Mouse (Mus musculus) layer of hippocampus, postnatal 10 days (tissue): Measurements from ENCODE around the gene Slc29a1. TPM values are rescaled to one million over a fixed set of nuclear protein-coding genes. Genes with fewer than 3 reads are reported as not detected.
A peak's percentile ranks its signal among the peaks of the same experiment; 100 is the strongest.

Source experiments
- DNase-seq, 2 experiments: peaks; one replicate each; pipeline ENCODE4 v3.0.0; 2021; ENCODE audit warnings: low spot score in 2 of 2
- total RNA-seq, 2 experiments: library from RNA; stranded (reverse); gene quantifications; 2 replicates each; pipeline ENCODE4 v1.2.3; 2021

The Slc29a1 gene
- total RNA-seq, 2 experiments from 2014 or later: 27.1 to 37.0 TPM

DNA sequence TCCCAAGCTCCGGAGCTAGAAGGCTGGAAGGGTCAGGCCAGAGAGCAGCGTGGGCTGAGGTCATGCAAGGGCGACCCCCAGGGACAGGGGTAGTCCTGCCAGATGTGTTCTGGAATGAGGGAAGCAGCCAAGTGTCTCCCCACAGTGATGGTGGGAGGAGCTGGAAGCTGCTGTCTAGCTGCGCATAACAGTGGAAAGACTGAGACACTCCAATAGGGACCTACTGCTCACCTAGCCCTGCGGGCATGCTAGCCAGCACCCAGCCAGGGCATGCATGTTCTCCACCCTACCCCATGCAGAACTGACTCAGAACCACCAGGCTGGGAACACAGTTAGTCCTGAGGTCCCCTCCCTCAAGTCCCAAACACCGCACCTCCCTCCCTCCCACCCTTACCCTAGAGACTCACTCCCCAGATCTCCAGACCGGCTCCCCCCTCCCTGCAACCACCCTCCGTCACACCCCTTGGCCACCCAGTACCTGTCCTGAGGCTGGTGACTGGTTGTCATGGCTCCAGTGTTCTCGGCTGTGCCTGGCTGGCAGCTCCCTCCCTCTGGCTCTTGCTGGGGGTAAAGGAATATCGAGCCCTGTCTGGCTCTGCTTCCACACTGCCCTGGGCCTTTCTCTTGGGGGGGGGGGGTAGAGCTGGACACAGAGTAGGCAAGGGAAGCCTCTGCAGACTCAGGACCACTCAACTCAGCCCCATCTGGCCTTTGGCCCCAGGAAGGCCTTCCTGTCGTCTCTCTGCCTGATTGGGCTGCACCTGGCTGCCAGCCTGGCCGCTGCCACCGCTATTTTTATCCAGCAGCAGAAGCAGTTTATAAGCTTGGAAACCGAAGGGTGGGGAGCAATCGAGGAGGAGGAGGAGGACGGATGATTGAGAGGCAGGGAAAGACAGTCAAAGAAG, 7.5 kb downstream of the Slc29a1 start:
- DNase-seq: peak in 1 of 2 experiments; percentile 13

DNA sequence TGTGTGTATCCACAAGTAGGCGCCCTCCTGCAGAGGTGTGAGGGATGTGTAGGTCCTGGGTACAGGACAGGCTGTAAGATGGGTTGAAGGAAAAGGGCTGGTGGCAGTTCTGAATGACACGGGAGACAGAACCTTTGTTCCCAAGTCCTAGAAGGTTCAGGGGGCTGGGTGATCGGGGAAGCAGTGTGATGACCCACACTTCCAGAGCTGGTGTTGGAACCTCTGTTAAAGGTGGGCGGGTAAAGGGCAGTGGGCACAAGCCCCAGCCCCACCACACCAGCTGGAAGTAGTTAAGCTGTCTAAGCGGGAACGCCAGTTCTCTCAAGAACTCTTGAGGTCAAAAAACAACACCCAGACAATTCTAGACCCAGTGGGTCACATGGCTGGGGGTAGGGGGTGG, 9.0 kb downstream of the Slc29a1 start:
- DNase-seq: no peak

GRCm38 (mm10) chr17:45589844-45590243, 9.6 kb downstream of the Slc29a1 start:
- DNase-seq: peak in 1 of 2 experiments; percentile 5

DNA sequence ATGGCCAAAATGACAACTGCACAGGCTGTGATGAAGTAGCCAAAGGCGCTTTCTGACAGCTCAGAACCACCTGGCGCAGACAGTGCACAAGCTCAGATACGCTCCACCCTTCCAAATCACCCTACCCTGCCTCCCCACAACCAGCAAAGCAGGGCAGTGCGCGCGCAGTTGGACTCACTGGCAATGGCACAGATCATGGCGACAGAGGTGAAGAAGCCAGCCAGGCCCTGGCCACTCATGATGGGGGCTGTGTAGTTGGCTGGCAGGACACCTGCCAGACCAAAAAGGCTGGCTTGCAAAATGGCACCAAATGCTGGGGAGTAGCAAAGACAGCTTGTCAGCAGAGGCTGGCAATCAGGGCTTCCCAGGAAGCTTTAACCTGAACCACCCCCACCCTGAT, 10.2 kb downstream of the Slc29a1 start:
- DNase-seq: peak in 1 of 2 experiments; percentile 20

- no peak for DNase-seq
These were observed 11.0 kb downstream of the Slc29a1 start for GRCm38 (mm10) chr17:45588370-45588769.

DNA sequence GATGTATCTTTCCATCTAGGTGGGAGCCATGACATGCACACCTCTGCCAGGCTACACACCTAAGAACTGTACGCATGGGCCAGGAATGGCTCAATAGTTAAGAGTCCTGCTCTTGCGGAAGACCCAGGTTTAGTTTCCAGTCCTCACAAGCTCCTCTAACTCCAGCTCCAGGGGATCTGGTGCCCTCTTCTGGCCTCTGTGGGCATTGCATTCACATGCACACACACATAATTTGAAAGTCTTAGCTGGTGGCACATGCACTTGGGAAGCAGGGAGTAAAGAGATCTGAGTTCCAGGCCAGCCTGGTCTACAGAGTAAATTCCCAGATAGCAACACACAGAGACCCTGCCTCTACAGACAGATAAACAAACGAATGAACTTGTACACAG, 13.0 kb downstream of the Slc29a1 start:
- no peak for DNase-seq

DNA sequence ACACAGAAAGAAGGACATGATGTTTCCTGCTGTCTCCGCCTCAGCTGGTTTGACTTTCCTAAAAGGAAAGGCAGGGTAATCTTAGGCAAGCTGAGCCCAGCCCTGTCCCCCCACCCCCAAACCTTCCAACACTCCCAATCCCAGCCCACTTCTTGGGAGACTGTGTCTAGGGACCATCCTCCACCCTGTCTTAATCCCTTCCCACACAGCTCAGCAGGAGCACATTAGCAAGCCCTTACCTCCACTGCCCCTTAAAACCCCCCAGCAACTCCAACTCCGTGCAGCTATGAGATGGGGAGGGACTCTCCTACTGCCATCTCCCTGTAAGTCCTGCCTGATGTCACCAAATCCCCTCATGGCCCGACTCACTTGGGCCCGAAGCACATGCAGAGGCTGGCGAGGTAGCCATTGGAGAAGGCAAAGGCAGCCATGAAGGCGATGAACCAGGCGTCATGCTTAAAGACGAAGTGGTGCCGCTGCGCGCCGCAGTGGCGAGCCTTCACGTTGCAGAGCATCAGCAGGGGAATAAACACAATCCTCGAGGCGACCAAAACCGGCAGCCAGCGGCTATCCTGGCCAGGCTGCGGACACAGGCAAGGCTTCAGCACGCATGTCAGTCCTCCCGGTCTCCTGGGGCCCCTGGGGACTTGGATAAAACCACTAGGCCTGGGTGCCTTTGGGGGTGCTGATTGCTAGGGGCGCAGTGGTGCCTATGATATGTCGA, 13.5 kb downstream of the Slc29a1 start:
- DNase-seq: no peak

DNA sequence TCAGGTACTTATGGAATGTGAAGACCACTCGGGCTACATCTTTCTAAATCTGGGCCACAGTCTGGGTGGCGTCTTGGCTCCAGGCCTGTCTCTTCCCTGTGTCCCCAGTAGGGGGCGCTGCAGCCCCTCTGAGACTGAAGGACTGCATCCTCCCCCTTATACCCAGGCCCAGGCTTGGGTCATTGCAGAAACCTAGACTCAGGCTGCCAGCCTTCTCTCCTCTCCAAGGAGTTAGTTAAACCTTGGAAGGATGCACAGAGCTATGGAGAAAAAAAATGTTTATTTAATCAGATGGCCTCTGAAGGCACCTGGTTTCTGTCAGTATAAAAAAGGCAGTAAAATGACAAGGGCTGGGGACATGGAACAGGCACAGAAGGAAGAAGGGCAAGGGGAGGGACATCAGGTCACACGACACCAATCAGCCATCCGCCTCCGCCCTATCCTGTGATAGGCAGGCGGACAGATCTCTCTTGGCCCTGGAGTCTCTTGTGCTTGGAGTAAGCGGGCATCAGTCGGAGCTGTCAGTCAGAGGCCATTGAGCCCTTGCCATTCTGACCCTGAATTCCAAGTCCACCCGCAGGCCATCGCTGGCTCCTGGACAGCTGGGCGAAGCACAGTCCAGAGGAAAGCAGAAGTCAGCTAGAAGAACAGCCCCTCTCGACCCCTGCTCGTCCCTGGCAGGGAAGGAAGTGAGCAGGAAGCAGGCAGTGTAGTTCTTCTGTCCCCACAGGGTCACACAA, 14.3 kb downstream of the Slc29a1 start:
- DNase-seq: peak; percentile 88 to 90

- DNase-seq: peak; percentile 82 to 86
These were observed 15.1 kb downstream of the Slc29a1 start for GRCm38 (mm10) chr17:45584096-45584896.

DNA sequence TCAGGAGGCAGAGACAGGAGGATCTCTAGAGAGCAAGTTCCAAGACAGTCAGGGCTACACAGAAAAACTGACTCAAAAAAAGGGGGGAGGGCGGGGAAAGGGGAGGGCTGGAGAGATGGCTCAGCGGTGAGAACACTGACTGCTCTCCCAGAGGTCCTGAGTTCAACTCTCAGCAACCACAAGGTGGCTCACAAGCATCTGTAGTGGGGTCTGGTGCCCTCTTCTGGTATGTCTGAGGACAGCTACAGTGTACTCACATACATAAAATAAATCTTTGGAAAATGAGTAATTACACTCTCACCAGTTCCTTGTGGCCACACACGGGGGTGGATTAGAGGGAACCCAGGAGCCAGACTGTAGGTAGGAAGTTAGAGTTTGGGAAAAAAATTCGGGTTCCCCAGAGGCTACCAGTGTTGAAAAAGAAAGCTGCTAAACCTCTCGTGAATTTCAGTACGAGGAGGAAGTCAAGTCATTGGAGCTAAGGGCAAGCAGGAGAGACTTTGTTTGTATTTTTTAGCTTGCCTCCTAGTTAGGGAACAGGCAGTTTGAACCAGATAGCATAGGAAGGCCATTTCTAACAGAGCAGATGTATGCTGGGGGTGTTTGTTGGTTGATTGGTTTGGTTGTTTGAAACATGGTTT, 16.6 kb downstream of the Slc29a1 start:
- no peak for DNase-seq

- DNase-seq: no peak
These were observed 17.2 kb downstream of the Slc29a1 start for GRCm38 (mm10) chr17:45582188-45582587.

DNA sequence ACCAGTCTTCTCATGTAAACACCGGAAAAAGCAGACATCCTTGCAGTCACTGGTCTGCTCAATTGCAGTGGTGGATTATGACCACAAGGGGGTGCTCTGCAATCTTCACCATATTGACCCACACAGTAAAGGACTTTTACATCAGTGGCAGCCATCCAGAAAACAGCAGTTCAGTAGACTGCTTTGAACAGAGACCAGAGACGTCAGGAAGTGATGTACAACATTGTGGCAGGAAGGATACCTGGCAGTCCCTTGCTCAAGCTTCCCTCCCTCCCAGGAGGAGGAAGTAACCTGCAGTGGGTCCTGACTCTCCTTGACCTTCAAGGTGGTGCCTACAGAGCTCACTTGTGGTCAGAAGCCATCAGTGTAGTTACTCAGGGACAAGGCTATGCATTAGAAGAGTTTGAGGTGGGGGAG, 17.8 kb downstream of the Slc29a1 start:
- DNase-seq: peak; percentile 70 to 74

- DNase-seq: no peak
These were observed 18.4 kb downstream of the Slc29a1 start for GRCm38 (mm10) chr17:45580958-45581477.

GRCm38 (mm10) chr17:45579554-45579953, 19.9 kb downstream of the Slc29a1 start:
- no peak for DNase-seq

GRCm38 (mm10) chr17:45578843-45579242, 20.6 kb downstream of the Slc29a1 start:
- DNase-seq: no peak

- DNase-seq: no peak
These were observed 21.2 kb downstream of the Slc29a1 start for GRCm38 (mm10) chr17:45578242-45578641.

GRCm38 (mm10) chr17:45575123-45575897, 24.1 kb downstream of the Slc29a1 start:
- DNase-seq: no peak

DNA sequence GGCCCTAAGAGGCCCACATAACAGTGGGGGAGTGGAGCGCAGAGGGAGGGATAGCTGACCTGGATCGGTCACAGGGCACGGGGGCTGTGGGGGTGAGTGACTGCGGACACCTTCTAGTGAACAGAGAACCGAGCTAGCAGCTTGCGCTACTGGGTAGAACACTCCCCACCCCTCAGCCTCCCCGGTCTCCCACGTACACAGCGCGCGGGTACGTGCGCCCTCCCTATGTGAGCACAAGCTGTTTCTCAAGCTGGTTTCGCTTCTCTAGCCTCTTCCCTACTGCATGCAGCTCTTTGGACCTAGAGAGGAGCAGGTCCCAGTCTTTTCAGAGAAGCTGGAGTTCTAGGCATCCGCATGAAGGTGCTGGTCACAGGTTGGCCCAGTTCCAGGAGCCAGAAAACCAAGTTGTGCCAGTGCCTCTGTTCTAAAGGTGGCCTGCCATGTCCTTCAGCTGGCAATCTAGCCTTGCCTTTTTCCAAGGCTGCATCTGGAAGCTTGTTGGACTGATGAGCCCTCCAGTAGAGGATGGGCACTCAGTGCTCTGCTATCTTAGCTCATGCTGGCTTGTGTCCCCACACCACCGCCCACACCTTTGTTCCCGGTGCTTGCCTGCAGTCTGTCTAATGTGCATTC, 25.2 kb downstream of the Slc29a1 start:
- DNase-seq: peak; percentile 79 to 82

DNA sequence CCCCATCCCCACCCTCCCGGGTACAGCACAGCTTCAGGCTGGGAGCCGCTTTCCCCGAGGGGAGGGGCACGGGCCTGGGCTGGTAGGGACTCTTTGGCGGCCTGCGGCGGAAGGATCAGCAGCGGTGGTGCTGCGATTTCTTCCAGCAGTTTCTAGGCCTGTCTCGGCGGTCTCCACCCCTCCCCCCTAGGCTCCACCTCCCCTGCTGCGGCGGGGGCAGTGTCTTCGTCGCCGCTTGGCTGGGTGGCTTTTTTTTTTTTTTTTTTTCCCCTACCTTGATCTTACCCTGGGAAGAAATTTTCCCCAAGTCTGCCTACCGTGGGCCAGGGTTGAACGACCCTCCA, 25.7 kb downstream of the Slc29a1 start:
- DNase-seq: peak; percentile 97 to 98
